Mouse (Mus musculus) MEL (cell line): ENCODE results near the gene Tatdn2. TPM values are rescaled to one million over a fixed set of nuclear protein-coding genes. Genes with fewer than 3 reads are reported as not detected.

ENCODE experiments used
- DNase-seq: peaks from one replicate; pipeline ENCODE4 v3.0.0; 2011; ENCODE audit warnings: low read depth, low spot score
- H3K27ac ChIP-seq: 2 replicates; pipeline ENCODE4 v1.5.1; 2012; ENCODE audit warnings: low read depth, mild to moderate bottlenecking, control low read depth, low read length, moderate library complexity; ENCODE audit not compliant: control insufficient read depth
- H3K27me3 ChIP-seq, 2 experiments: fragments of 150-350 bp in 1 of 2; sonication (generic) in 1 of 2; 2 replicates each; pipeline ENCODE4 v1.6.1; 2012; ENCODE audit warnings: low read length in 2 of 2, mild to moderate bottlenecking in 2 of 2, improper control_type of control experiment in 1 of 2, moderate library complexity in 1 of 2; ENCODE audit not compliant: insufficient read depth in 2 of 2, control insufficient read depth in 1 of 2
- H3K36me3 ChIP-seq, 2 experiments: 2 replicates each; pipeline ENCODE4 v1.6.1; 2012 to 2014; ENCODE audit warnings: low read length in 2 of 2, improper control_type of control experiment in 1 of 2, inconsistent platforms in 1 of 2, mild to moderate bottlenecking in 1 of 2; ENCODE audit not compliant: insufficient read depth in 2 of 2, control insufficient read depth in 1 of 2
- H3K4me1 ChIP-seq, 2 experiments: fragments of 150-350 bp in 1 of 2; sonication (generic) in 1 of 2; 2 replicates each; pipeline ENCODE4 v1.6.1; 2012; ENCODE audit warnings: low read length in 2 of 2, improper control_type of control experiment in 1 of 2, mild to moderate bottlenecking in 1 of 2; ENCODE audit not compliant: insufficient read depth in 2 of 2, control insufficient read depth in 1 of 2
- H3K4me3 ChIP-seq, 2 experiments: fragments of 150-350 bp in 1 of 2; sonication (generic) in 1 of 2; 2 replicates each; pipeline ENCODE4 v1.5.1; 2012; ENCODE audit warnings: low read depth in 2 of 2, low read length in 2 of 2, mild to moderate bottlenecking in 2 of 2, moderate library complexity in 2 of 2, control low read depth in 1 of 2, improper control_type of control experiment in 1 of 2; ENCODE audit not compliant: control insufficient read depth in 1 of 2, insufficient read depth in 1 of 2
- H3K79me2 ChIP-seq: 2 replicates; pipeline ENCODE4 v1.6.1; 2012; ENCODE audit warnings: mild to moderate bottlenecking, low read length, moderate library complexity; ENCODE audit not compliant: control insufficient read depth, poor library complexity, insufficient read depth
- H3K9ac ChIP-seq: 2 replicates; pipeline ENCODE4 v1.6.1; 2012; ENCODE audit warnings: low read depth, mild to moderate bottlenecking, control low read depth, low read length, moderate library complexity; ENCODE audit not compliant: control insufficient read depth, poor library complexity, severe bottlenecking
- H3K9me3 ChIP-seq: fragments of 150-350 bp; sonication (generic); replicated peaks from 2 replicates; pipeline ENCODE4 v1.6.1; 2012; ENCODE audit warnings: mild to moderate bottlenecking, low read length, improper control_type of control experiment, moderate library complexity; ENCODE audit not compliant: insufficient read depth
- BHLHE40 ChIP-seq: IDR thresholded peaks from 2 replicates; pipeline ENCODE4 v1.6.1; 2012; ENCODE audit warnings: low read depth, mild to moderate bottlenecking, inconsistent platforms, low read length, improper control_type of control experiment, borderline replicate concordance
- CHD1 ChIP-seq: IDR thresholded peaks from 2 replicates; pipeline ENCODE4 v1.6.1; 2012; ENCODE audit warnings: low read depth, mild to moderate bottlenecking, inconsistent platforms, low read length, improper control_type of control experiment
- ELF1 ChIP-seq: IDR thresholded peaks from 2 replicates; pipeline ENCODE4 v1.6.1; 2014; ENCODE audit warnings: low read depth, mild to moderate bottlenecking, inconsistent platforms, low read length, improper control_type of control experiment, moderate library complexity
- EP300 ChIP-seq, 2 experiments: IDR thresholded peaks; 2 replicates each; pipeline ENCODE4 v1.6.1; 2011; ENCODE audit warnings: improper control_type of control experiment in 2 of 2, low read length in 2 of 2, low read depth in 1 of 2, mild to moderate bottlenecking in 1 of 2
- ETS1 ChIP-seq: IDR thresholded peaks from 2 replicates; pipeline ENCODE4 v1.6.1; 2012; ENCODE audit warnings: low read depth, mild to moderate bottlenecking, inconsistent platforms, low read length, improper control_type of control experiment, moderate library complexity
- KAT2A ChIP-seq: conservative IDR thresholded peaks from 2 replicates; pipeline ENCODE4 v1.6.1; 2012; ENCODE audit warnings: low read depth, low read length, improper control_type of control experiment, inconsistent platforms
- MAX ChIP-seq: IDR thresholded peaks from 2 replicates; pipeline ENCODE4 v1.6.1; 2011; ENCODE audit warnings: low read length, improper control_type of control experiment
- MEF2A ChIP-seq: IDR thresholded peaks from 2 replicates; pipeline ENCODE4 v1.6.1; 2014; ENCODE audit warnings: low read depth, mild to moderate bottlenecking, inconsistent platforms, low read length, improper control_type of control experiment; ENCODE audit not compliant: poor library complexity, insufficient replicate concordance, severe bottlenecking; ENCODE audit errors: extremely low read depth
- MXI1 ChIP-seq: IDR thresholded peaks from 2 replicates; pipeline ENCODE4 v1.6.1; 2011; ENCODE audit warnings: mild to moderate bottlenecking, low read depth, low read length, improper control_type of control experiment
- POLR2A ChIP-seq, 2 experiments: IDR thresholded peaks; 2 replicates each; pipeline ENCODE4 v1.6.1; 2011 to 2012; ENCODE audit warnings: low read length in 2 of 2, mild to moderate bottlenecking in 2 of 2, control low read depth in 1 of 2, improper control_type of control experiment in 1 of 2, low read depth in 1 of 2, moderate library complexity in 1 of 2; ENCODE audit not compliant: control insufficient read depth in 1 of 2, insufficient read depth in 1 of 2, poor library complexity in 1 of 2
- POLR2AphosphoS2 ChIP-seq: IDR thresholded peaks from 2 replicates; pipeline ENCODE4 v1.6.1; 2011; ENCODE audit warnings: low read length, improper control_type of control experiment
- RAD21 ChIP-seq: IDR thresholded peaks from 2 replicates; pipeline ENCODE4 v1.6.1; 2011; ENCODE audit warnings: mild to moderate bottlenecking, low read depth, low read length, improper control_type of control experiment
- TAL1 ChIP-seq: IDR thresholded peaks from 2 replicates; pipeline ENCODE4 v1.6.1; 2012; ENCODE audit warnings: mild to moderate bottlenecking, inconsistent platforms, low read length, moderate library complexity, mixed read lengths
- ZC3H11A ChIP-seq: IDR thresholded peaks from 2 replicates; pipeline ENCODE4 v1.6.1; 2012; ENCODE audit warnings: low read depth, mild to moderate bottlenecking, inconsistent platforms, low read length, improper control_type of control experiment
- polyA plus RNA-seq, 2 experiments: library from polyadenylated mRNA; stranded (reverse) in 1 of 2; unstranded in 1 of 2; fragments of >175 nt in 1 of 2; fragments of >200 nt in 1 of 2; gene quantifications; 2 replicates each; pipeline versions ENCODE4 v1.2.1 to v1.2.4; 2012; ENCODE audit warnings: low replicate concordance in 2 of 2, low read depth in 1 of 2; ENCODE audit not compliant: insufficient read length in 2 of 2, insufficient read depth in 1 of 2, missing spikeins in 1 of 2
- total RNA-seq: library from RNA; depleted of rRNA; stranded (reverse); fragments of 300-350 nt; gene quantifications from 2 replicates; pipeline ENCODE4 v1.2.3, GENCODE M21; 2012

Tatdn2 gene
- total and polyA plus RNA-seq, 3 experiments, result 102 to 136 (median 121) TPM

DNA sequence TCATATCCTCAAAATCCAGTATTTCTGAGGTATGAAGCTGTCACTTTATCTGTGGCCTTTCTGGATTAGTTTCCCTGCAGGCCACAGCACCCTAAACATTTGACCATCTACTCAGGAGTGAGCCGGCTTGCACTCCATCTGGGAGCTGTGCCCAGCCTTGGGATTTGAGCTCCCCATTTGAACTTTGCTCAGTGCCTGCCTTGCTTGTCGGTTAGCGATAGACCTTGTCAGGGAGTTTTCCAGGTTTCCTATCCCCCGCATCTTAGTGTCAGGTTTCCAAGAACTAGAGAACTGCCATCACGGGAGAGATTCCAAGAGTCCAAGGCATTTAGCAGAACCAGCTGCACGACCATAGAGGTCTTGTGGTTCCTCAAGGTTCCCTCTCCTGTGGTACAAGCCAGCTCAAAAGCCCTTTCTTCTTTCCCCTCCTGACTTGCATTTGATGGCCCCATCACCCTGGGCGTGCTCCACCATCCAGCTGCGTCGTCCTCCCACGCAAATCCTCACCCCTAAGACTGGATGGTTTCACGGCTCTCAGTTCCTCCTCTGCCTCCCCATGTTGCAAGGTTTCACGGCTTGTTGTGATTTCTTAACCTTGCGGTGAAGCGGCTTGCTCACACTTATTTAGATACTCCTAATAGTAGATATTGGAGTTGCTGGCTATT is 19.6 kb upstream of the Tatdn2 start:
- TF ChIP-seq CHD1 (no peak), ELF1 (no peak), POLR2A (IDR thresholded peaks at IDR 0.05; ENCODE audit: control insufficient read depth in 1 of 2, insufficient read depth in 1 of 2, low read depth in 1 of 2, low read length in 2 of 2, poor library complexity in 1 of 2) (no peak), RAD21 (no peak), EP300 (IDR thresholded peaks at IDR 0.05; ENCODE audit: low read depth in 1 of 2, low read length in 2 of 2) (no peak)
- no peaks in the 10 kb centered on the region for H3K9me3 ChIP-seq
- H3K9ac ChIP-seq, result no peak overlapping the region
- peaks cover 0 to 5% of the 10 kb centered on the region in 2 experiments; a peak in 2 of 4 replicates for H3K36me3 ChIP-seq
- H3K79me2 ChIP-seq, result no peaks in the 10 kb centered on the region
- H3K4me1 ChIP-seq, result peaks cover 8 to 14% of the 10 kb centered on the region in 2 experiments; a peak in 3 of 4 replicates
- H3K27ac ChIP-seq, result no peak overlapping the region
- no peak overlapping the region for H3K4me3 ChIP-seq
- DNase-seq, result no peak
- no peaks in the 10 kb centered on the region for H3K27me3 ChIP-seq

DNA sequence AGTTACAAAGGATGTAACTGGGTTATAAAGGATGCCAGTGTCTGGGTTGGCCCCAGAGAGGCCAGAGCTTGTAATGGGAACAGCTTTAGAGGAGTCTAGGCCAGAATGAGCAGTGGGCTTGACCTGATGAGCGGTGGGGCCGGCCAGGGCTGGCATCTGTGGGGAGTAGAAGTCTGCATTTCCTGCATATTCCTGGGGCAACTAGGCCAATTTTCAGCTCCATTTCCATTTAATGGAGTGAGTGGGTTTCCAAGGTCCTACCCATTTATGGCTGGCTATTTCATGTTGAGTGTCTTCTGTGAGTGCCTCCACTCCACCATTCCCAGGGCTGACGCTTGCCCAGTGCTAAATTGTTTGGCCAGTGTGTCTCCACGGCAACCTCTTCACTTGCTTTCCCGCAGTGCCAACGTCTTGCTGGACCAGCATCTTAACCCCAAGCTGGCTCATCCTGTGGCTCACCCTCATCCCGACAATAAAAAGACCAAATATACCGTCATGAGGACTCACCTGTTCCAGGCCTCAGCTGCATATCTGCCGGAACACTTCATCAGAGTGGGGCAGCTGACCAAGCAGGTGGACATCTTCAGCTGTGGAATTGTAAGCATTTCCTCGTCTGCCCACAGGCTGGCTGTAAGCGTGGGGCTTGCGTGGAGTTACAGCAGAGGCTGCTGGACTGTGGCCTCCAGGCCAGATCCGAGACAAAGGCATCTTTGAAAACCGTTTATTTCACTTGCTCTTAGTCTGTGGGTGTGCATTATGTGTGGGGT is 18.4 kb upstream of the Tatdn2 start:
- H3K4me3 ChIP-seq, result no peak overlapping the region
- H3K9me3 ChIP-seq, result no peaks in the 10 kb centered on the region
- no peak overlapping the region for H3K27ac ChIP-seq
- H3K9ac ChIP-seq, result no peak overlapping the region
- H3K36me3 ChIP-seq, result peaks cover 0 to 5% of the 10 kb centered on the region in 2 experiments; a peak in 2 of 4 replicates
- H3K4me1 ChIP-seq, result peaks cover 8 to 14% of the 10 kb centered on the region in 2 experiments; a peak in 3 of 4 replicates
- no peaks in the 10 kb centered on the region for H3K79me2 ChIP-seq
- H3K27me3 ChIP-seq, result no peaks in the 10 kb centered on the region
- DNase-seq, result no peak
- TF ChIP-seq ZC3H11A, result no peak
- TF ChIP-seq KAT2A, result no peak
- no peak for TF ChIP-seq MAX
- TF ChIP-seq MXI1, result no peak
- no peak for TF ChIP-seq ETS1
- TF ChIP-seq MEF2A, result no peak
- no peak for TF ChIP-seq TAL1
- TF ChIP-seq POLR2AphosphoS2, result no peak
- no peak for TF ChIP-seq BHLHE40
